ENCODE assay signal across 8 mouse cellular contexts in the genomic region with DNA sequence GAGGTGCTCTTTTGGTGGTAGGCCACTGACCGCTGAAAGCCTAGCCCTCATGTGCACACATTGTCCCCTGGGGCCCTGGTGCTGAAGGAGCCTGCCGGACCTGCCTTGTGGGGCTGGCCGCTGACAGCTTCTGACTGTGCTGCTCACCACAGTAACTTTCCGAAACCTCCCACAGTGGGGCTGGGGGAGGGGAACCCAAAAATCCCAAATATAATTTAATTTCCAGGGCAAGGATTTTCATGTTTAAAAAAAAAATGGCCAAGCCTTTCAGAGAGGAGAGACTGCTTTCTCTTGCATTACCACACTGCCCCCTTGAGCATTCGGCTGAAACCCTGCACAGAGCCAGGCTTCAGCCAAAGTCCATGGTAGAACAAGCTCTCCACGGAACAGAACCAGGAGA.
DNase-seq lines count a peak whose midpoint lies in the region.

No protein-coding gene starts in this region.

- DNase-seq in kidney, adult 18-20 months: peak; percentile 11
- DNase-seq in kidney, adult 11 months: no peak
- peak; percentile 6 for DNase-seq in cerebellum, adult 9-10 months
- DNase-seq in gastrocnemius, postnatal 10 days: peak; percentile 36
- peak; percentile 64 to 70 for DNase-seq in layer of hippocampus, postnatal 10 days (ENCODE audit: low spot score in 2 of 2)
- peak; percentile 51 for DNase-seq in lung, postnatal 36 days
- peak; percentile 55 to 65 for DNase-seq in urinary bladder, postnatal 4 days (ENCODE audit: low spot score in 2 of 2)
- DNase-seq in thymus, postnatal 10 days (ENCODE audit: low spot score in 2 of 2): no peak

Comparison
In these comparisons a context has a peak if more than half of its experiments do, and no peak if none do; other contexts are left out.
1. DNase-seq: peak in kidney, adult 18-20 months (single experiment), cerebellum, adult 9-10 months (single experiment), gastrocnemius, postnatal 10 days (single experiment), layer of hippocampus, postnatal 10 days (2 of 2), lung, postnatal 36 days (single experiment) and urinary bladder, postnatal 4 days (2 of 2); none in kidney, adult 11 months (single experiment) and thymus, postnatal 10 days (0 of 2).